Mouse (Mus musculus) left cerebral cortex, postnatal 4 days (tissue): Measurements from ENCODE around the gene Tfip11. TPM values are rescaled to one million over a fixed set of nuclear protein-coding genes. Genes with fewer than 3 reads are reported as not detected.

Experiments
- DNase-seq: peaks from one replicate; pipeline ENCODE4 v3.0.0-alpha.2; 2022
- intact Hi-C: fragments of 180-260 bp; cut with DNase I; formaldehyde crosslinking; loops from one replicate; pipeline ENCODE4 v1.15.1; 2025
- total RNA-seq, 2 experiments: library from RNA; stranded (reverse); gene quantifications; 2 replicates each; pipeline ENCODE4 v1.2.3; 2021

The Tfip11 gene
- total RNA-seq, 2 experiments from 2014 or later = 33.2 to 34.9 TPM

GRCm38 (mm10) chr5:112355910-112356309 is 29.8 kb downstream of the Tfip11 start, which contains the start of gene Gm6583:
Gene Gm6583, minus strand, starts transcription at chr5:112356033.
- intact Hi-C loops = no loop called here
- DNase-seq = no peak

DNA sequence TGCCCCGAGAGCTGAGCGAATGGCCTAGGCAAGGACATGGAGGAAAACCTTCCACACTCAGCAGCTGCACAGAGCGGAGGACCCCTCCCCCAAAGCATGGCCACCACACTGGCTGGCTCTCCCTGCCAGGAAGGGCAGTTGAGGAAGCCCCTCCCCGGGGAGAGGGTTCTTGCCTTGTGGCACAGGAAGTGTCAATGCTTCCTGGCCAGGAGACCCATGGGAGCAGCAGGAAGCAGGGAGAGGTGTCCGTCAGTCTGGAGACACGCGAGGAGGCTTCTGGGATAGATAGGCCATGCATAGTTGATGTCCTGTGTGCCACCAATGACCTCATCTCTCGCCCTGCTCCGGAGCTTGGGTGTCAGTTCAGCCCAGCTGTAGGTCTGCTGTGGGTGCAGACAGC is 30.2 kb downstream of the Tfip11 start:
- no peak for DNase-seq
- intact Hi-C loops = no loop called here

DNA sequence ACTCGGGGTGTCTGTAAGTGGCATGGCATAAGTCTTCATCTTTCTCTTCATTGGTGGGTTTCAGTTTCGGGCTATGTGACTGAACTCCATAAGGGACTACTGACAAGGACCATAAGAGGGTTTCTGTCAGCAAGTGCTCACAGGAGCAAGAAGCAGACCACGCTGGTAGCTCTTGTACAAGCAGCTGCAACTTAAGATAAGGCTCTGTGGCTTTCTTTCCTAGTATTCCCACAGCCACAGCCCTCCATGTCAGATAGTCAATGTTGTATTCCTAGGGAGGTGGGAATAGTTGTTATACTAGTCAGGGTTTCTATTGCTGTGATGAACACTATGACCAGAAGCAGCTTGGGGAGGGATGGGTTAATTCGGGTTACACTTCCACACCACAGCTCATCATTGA is 33.4 kb downstream of the Tfip11 start:
- intact Hi-C loops = no loop called here
- no peak for DNase-seq

- intact Hi-C loops = no loop called here
- no peak for DNase-seq
Measured at GRCm38 (mm10) chr5:112360077-112360476, 33.9 kb downstream of the Tfip11 start.

DNA sequence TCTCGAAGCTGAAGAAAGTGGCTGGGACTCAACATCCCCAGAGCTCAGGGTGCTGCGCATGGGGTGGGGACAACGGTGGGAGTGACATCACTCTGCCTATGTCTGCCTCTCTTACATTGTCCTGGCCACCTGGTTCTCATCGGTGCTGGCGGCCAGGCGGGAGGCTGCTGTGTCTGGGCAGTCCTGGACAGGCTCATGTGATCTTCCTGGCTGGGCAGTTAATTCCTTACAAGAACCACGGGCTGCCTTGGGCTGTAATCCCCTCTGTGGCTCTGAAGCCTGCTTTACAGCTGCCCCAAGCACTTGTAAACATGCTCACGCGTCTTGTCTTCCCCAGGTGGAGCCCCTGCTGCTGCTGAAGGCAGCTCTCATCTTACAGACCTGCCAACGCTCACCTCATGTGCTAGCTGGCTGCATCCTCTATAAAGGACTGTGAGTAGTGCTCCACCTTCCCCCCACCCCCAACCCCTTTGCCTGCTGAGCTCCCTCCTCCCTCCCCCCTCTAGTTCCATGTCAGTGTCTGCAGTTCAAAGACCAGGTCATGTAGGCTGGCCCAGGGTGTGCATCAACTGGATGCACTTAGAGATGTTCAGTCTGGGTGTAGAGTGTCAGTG is 38.1 kb downstream of the Tfip11 start:
- no peak for DNase-seq
- intact Hi-C loops = no loop called here

GRCm38 (mm10) chr5:112366879-112367278 is 40.7 kb downstream of the Tfip11 start:
- no peak for DNase-seq
- intact Hi-C loops = no loop called here

GRCm38 (mm10) chr5:112367338-112367737 is 41.2 kb downstream of the Tfip11 start:
- intact Hi-C loops = no loop called here
- DNase-seq = no peak

GRCm38 (mm10) chr5:112367929-112368328 is 41.8 kb downstream of the Tfip11 start:
- DNase-seq = no peak
- intact Hi-C loops = no loop called here

GRCm38 (mm10) chr5:112368666-112369065 is 42.5 kb downstream of the Tfip11 start:
- intact Hi-C loops = no loop called here
- DNase-seq = peak; percentile 92

DNA sequence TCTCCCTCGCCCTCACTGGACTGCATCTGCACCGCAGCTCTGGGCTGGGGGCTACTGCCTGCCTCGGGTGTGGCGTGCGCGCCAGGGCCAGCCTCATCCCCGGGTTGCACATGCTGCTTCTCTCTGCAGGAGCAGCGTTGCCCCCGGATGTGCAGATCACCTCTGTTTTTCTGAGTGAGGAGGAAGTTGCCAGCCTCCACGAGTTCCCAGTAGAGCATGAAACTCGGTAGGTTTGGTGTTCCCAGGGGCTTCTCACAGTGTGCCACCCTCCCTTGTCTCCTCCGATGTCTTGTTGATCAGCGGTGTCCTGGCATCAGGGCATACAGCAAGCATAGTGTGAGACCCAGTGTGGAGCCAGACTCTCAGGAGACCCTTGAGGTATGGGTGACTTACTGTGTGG is 43.2 kb downstream of the Tfip11 start:
- DNase-seq = no peak

DNA sequence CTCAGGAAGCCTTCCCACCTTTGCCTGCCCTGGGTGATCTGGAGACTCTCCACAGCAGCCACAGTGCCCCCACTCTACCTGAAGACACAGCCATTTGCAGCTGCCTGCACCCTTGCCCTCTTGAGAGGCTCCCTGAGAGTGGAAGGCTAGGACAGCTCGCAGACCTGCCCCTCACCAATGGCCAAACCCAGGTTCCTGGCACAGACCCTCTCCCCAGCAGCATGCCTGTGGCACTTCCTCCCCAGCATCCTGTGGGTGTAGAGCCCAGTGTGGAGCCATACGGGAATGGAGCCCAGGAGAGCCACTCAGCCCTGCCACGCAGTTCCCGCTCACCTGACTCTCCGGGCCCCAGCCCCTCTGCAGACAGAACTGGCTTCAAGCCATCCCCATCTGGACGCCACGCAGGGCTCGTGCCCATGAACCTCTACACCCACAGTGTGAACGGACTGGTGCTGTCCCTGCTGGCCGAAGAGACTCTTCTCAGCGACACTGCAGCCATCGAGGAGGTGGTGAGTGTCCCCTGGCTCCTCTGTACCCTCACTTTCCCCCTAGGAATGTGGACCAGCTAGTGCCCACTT is 44.2 kb downstream of the Tfip11 start:
- intact Hi-C loops = no loop called here

More for the DNA sequence above, 43.2 kb downstream of the Tfip11 start:
- intact Hi-C loops = no loop called here

DNA sequence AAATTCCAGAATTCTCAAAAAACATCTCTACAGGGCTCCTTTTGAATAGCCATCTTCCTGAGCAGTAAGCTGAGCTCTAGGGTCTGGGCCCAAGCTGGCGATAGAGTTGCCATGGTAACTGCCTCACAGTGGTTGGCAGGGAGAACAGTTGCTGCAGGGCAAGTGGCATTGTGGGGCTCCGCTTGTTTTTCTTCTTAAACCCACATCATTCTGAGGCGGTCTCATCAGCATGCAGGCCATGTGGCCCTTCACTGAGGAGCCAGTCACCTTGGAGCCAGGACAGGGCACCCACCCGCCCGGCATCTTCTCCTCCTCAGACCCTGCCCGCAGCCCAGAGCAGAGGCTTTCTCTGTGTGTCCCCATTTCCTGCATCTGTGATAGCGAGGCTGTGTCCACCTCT is 45.8 kb downstream of the Tfip11 start:
- DNase-seq = peak; percentile 86
- intact Hi-C loops = no loop called here

More for the DNA sequence above, 44.2 kb downstream of the Tfip11 start:
- DNase-seq = no peak

GRCm38 (mm10) chr5:112376111-112376510 is 50.0 kb downstream of the Tfip11 start:
- intact Hi-C loops = no loop called here
- no peak for DNase-seq

GRCm38 (mm10) chr5:112377380-112377779 is 51.2 kb downstream of the Tfip11 start:
- intact Hi-C loops = no loop called here
- DNase-seq = no peak

DNA sequence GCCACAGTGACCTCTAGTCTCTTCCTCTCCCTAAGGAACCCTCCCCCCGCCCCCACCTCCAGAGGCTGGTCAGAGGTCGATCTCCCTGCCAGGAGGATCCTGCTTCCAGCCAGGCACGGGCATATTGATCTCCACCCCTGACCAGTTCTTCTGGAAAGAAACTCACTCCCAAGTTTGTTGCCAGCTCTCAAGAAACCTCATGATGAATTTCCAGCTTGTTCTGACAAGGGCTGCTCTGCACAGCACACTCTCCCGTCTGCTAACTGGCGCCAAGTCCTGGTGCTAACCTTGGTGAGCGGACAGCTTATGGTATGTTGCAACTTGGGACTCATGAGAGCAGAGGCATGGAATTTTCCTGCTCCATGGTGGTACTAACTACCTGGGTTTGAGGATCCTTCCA is 52.6 kb downstream of the Tfip11 start:
- intact Hi-C loops = no loop called here
- no peak for DNase-seq

DNA sequence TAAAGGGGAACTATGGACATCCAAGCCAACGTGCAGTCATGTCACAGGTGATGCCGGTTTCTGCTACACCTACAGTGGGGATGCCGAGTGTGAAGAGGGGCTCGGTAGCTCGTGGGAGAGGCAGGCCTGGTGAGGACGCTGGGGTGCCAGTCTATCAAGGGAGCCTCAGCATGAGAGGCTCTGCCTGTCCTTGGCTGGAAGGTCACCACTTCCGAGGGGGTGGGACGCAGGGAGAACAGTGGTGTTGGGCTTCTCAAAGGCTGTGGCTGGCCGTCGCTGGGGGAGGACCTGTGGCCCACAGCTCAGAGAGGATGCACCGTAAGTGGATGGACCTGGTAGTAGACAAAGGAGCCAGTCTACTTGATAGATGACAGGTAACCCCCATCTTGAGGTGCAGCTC is 55.0 kb downstream of the Tfip11 start:
- intact Hi-C loops = no loop called here
- DNase-seq = no peak

DNA sequence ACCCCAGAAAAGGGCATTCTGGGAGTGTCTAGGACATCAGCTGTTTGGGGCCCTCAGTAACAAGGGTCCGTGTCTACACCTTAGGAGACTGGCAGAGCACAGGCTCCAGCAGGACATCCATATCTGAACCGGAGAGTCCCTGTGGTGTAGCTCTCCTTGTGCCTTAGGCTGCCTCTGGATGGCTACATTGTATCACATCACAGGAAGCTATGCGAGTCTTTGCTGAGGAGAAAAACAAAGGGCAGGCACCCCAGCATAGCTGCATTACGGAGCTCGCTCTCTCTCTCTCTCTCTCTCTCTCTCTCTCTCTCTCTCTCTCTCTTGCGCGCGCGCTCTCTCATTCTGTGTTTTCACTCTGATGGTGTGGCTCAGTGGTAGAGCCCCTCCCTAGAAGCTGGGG is 55.9 kb downstream of the Tfip11 start:
- intact Hi-C loops = no loop called here
- DNase-seq = no peak

DNA sequence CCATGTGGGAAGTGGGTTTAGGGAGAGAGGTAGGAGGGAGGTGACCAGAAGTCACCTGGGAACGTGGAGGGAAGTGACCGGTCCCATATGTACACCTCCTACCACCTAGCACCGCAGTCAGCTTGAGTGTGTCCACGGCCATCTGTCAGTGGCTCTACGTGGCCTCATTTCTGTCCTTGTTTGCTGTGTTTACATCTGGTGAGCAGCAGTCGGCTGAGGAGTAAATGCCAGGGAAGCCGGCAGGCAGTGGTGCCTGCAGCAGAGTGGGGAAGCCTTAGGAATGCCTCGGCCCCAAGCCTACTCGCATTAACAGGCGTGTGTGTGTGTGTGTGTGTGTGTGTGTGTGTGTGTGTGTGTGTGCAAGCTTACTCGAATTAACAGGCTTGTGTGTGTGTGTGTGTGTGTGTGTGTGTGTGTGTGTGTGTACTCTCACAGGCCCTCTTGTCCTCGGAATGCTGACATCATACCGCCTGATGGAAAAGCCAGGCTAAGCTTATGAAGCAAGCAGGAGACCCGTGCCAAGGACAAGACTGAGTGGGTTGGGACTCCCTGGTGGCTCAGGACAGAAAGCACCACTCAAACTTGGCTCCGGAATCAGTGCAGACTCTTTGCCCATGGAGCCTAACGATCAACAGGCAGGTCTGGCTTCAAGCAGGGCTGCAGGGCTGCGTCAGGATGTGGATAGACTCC is 56.6 kb downstream of the Tfip11 start:
- intact Hi-C loops = no loop called here

GRCm38 (mm10) chr5:112384805-112385472 is 58.8 kb downstream of the Tfip11 start:
- DNase-seq = no peak
- intact Hi-C loops = no loop called here

More for the DNA sequence above, 56.6 kb downstream of the Tfip11 start:
- no peak for DNase-seq

GRCm38 (mm10) chr5:112385973-112386372 is 59.8 kb downstream of the Tfip11 start:
- DNase-seq = no peak
- intact Hi-C loops = no loop called here
